Mouse (Mus musculus): ENCODE measurements around the gene Lcn4. TPM values are rescaled to one million over a fixed set of nuclear protein-coding genes. Genes with fewer than 3 reads are reported as not detected.

The Lcn4 gene
- total RNA-seq, 2 experiments from 2014 or later, result not detected

DNA sequence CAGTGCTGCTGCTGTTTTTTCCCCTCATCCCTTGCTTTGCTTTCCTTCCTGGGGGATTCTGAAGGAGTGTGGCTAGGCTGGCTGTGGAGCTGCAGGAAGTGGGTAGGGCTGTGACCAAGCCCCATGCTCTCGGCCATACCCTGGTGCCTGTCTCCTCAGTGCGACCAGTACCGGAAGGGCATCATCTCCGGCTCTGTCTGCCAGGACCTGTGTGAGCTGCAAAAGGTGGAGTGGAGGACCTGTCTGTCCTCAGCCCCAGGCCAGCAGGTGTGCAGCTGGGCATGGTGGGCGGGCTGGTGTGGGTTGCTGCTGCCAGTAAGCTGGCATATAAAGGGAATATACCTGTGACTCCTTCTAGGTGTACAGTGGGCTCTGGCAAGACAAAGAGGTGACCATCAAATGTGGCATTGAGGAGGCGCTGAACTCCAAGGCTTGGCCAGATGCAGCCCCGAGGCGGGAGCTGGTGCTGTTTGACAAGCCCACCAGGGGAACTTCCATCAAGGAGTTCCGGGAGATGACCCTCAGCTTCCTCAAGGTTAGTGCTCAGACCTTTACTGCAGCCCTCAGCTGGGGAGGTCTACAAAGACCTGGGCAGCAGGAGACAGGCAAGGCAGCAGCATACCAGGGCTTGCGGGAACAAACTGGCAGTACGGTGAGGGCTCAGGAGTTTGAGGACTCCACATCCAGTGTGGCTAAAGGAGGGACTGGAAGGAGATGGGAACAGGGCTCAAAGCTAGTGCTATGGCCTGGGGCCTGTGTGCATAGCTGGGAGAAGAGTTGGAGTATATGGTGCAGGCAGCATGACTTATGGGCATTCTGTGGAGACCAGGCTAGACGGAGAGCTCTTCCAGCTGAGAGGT, 36.2 kb downstream of the Lcn4 start:
- DNase-seq, result no peak

DNA sequence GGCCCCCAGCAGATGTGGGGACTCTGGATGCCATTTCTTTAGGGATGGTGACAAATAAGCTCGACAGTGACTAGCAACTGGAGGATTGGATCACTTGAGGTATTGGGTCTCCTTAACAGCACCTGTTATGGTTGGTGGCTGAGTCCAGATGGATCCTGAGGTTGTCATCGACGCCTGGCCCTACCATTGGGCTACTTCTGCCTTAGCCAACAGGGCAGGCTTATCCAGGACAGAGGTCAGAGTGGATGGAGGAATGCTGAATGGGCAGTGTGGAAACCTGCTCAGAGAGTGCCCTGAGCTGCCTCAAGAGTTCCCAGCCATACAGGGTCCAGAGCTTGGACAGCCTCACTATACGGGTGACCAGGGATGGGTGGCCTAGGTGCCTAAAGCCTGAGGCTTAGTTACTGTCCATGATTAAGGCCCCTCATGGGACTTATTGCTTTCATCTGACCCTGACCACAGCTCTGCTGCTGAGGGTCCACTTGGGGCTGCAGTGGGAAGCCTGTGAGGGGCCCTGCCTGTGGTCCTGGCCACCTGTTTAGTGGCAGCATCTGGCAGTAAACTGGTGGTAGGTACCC, 37.0 kb downstream of the Lcn4 start:
- DNase-seq, result no peak

DNA sequence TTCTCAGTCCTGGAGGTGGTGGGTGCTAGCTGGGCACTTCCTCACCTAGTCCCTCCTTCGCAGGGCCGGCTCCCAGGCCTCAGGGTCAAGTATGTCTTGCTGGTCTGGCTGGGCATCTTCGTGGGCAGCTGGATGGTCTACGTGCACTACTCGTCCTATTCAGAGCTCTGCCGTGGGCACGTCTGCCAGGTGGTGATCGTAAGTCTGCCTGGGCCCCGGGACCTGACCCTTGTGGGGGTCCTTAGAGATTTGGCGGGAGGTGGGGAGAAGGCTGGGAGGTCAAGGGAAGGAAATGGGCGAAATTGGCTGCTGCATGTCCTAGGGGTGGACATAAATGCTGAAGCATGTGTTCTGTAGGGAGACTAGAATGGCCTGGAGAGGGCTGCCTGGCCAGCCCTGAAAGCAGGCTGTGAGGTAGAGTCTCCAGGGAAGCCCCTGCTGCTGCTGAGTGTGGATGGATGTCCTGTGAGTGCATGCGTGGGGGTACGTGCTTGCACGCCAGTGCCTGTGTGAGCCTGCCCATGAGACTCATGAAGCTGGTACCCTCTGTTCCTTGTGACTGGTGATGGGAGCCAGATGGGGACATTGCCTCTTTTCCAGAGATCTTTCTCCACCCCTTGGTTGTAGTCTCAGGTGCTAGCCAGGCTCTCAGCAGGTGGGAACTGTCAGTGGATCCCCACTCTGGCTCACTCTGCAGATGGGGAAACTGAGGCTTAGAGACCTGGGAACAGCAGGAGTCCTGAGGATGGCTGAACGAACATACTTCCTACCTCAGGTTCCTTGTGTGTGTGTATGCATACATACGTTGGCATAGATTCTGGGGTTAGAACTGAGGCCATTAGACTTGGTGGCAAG, 38.3 kb downstream of the Lcn4 start:
- DNase-seq, result no peak

DNA sequence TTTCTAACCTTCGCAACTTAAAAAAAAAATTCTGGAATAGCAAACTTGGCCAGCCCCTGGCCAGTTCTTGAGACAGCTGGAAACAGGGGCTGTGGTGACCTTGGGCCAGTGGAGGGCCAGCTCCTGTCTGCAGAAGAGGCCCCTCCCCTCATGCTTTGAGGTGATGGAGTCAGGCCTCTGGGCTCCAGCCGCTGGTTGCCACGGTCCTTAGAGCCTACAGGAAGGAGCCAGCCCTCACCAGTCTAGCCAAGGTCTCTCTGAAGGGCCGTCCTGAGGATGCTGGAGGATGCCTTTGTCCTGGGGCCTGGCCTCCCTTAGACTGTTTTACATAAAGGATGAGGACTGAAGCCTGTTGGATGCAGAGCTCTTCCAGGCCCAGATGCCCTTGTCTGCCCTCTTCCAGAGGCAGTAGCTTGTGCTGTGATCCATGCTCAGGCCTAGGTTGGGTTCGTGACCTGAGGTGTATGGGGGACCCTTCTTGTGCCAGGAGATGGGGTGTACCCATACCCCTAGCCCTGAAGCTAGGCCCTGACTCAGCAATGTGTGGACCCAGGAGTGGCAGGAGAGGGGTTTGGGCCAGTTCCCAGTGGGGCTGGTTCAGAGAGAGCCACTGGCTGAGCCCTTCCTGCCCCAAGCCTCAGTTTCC, 42.2 kb downstream of the Lcn4 start:
- no peak for DNase-seq

DNA sequence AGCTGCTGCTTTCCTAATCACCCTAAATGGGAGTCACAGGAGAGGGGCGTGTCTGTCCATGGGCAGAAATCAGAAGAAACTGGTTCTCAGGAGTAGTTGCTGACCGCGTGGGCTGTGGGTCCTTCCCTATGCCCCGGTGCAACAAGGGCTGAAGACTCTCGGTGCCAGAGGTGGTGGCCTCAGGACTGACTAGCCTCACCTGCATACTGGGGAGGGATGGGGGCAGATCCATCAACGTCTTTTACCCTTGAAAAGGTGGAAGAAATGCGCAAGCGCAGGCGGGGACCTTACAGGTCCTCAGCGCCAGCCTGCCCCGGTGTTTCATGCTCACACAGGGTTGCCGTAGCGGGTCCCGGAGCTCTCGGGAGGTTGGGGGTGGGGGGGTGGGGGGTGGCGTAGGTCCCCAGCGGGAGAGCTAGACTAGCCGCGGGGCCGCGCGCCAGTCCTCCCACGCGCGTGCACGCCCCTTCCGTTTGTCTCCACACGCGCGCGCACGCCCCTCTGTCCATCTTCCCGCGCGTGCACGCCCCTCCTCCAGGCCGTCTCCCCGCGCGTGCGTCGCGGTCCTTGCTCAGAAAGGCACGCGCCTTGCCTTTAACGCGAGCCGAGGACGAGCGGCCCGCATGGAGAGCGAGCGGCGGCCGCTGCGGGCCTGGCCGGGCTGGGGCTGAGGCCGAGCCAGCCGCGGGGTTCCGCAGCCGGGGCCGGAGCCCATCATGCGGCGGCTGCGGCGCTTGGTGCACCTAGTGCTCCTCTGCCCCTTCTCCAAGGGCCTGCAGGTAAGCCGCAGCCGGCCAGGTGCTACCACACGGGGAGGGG, 43.0 kb downstream of the Lcn4 start, which contains the start of gene Fam69b:
Gene Fam69b (plus strand): TSS at position 537 of the 819 bp plus-strand sequence.
- DNase-seq, result peak; percentile 77 to 80

DNA sequence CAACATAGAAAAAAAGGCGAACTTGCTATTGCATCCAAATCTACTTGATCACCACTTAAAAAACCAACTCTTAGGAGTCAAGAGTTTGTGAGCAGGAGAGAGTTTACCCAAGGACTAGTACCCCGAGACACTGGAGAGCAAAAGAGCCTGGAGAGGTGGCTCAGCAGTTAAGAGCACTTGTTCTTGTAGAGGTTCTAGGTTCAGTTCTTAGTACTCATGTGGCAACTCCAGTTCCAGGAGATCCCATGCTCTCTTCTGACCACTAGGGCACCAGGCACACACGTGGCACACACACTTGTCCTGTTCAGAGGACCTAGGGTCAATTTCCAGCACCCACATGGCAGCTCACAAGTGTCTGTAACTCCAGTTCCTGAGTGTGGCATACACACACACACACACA, 45.0 kb downstream of the Lcn4 start:
- DNase-seq, result no peak

DNA sequence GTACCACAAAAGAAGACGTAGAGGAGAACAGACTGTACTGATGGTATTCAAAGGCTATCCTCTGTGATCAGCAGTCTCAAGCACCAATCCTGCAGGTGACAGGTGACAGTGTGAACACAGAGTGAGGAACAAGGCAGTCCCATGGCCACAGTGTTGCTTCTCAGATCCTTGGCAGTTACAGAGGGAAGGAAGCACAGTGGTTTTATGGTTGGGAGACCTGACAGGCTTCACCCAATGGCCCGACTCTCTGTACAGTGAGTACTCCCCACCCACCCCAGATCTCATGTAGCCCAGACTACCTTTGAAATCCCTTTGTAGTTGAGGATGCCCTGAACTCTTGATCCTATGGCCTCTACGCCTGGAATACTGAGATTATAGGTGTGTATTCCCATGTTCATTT, 45.7 kb downstream of the Lcn4 start:
- no peak for DNase-seq

DNA sequence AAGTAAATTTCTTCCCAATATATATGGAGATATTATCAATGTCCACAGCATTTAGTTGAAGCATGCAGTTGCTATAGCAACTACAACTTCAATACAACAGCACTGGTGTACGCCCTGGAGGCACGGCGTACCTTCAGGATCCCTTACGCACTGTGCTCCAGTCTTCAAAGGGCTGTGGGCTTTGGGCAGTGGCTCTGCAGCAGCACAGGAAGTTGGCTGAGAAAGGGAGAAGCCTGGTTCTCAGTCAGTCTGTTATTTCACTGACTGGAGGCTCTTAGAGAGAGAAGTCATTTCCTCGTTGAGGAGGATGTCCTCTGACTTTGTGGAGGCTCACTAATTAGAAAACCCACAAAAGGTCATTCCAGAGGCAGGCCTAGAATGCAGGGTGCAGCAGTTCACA, 48.1 kb downstream of the Lcn4 start:
- no peak for DNase-seq

DNA sequence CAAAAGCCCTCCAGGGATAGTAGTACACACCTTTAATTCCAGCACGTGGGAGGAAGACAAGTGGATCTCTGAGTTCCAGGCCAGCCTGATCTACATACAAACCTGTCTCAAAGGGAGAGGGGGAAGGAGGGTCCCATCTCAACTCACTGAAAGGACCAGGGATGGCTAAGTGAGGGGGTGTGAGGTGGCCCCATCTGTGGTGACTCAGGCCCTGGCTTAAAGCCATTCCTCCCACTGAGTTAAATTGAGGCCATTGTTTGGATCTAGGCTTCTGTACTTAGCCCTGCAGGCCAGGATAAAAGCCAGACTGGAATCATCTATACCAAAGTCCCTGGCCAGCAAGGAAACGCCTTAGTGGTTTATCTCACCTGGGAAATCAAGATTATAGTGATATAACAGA, 49.8 kb downstream of the Lcn4 start:
- DNase-seq, result no peak

DNA sequence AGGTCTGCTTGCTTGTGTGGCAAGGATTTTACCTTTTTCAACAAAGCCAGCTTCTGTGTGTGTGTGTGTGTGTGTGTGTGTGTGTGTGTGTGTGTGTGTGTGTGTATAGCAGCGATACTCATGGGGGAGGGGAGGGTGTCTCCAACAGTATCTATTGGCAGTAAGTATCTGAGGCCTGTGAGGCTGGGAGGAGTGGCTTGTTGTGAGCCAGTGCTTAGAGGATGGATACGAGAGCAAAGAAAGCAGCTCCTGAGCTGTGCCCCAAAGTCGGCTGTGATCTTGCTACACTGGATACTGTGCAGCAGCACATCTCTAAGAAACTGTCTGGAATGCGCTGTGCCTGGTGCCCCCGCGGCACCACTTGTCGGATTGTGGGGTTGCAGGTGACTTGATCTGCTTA, 53.2 kb downstream of the Lcn4 start:
- no peak for DNase-seq

Other genes starting within 250 kb of the Lcn4 start
- gene Sec16a, start 226.1 kb downstream of the Lcn4 start, total RNA-seq (2021), result 10 to 100 TPM; 38.9 to 39.2 TPM
- gene Notch1, start 154.6 kb downstream of the Lcn4 start, total RNA-seq (2021), result 10 to 100 TPM; 29.8 to 30.5 TPM
- 10 to 100 TPM; 94.2 to 94.8 TPM for gene Egfl7, start 91.3 kb downstream of the Lcn4 start, total RNA-seq (2021)
- not detected for gene Gm20532, start 84.6 kb downstream of the Lcn4 start, total RNA-seq (2021)
- 10 to 100 TPM; 53.9 to 88.6 TPM for gene Agpat2, start 66.9 kb downstream of the Lcn4 start, total RNA-seq (2021)
- gene Fam69b, start 42.8 kb downstream of the Lcn4 start, total RNA-seq (2021), result 10 to 100 TPM; 22.0 to 22.2 TPM
- gene Abo, start 193.7 kb upstream of the Lcn4 start, total RNA-seq (2021), result not detected
- gene Surf6, start 231.6 kb upstream of the Lcn4 start, total RNA-seq (2021), result 10 to 100 TPM; 11.7 to 14.2 TPM
- gene Med22, start 239.4 kb upstream of the Lcn4 start, total RNA-seq (2021), result 10 to 100 TPM; 24.7 to 25.6 TPM
- 100 to 1,000 TPM; 282 to 289 TPM for gene Rpl7a, start 239.5 kb upstream of the Lcn4 start, total RNA-seq (2021)
- gene Surf2, start 245.1 kb upstream of the Lcn4 start, total RNA-seq (2021), result 10 to 100 TPM; 12.8 to 15.3 TPM
- gene Surf1, start 245.2 kb upstream of the Lcn4 start, total RNA-seq (2021), result 10 to 100 TPM; 61.3 to 61.6 TPM